Mouse (Mus musculus): ENCODE results near the gene Olfr823. TPM values are rescaled to one million over a fixed set of nuclear protein-coding genes. Genes with fewer than 3 reads are reported as not detected.
A peak's percentile ranks its signal among the peaks of the same experiment; 100 is the strongest.
"Not testable (repeated sequence)": the region's sequence is repeated elsewhere in the genome, so short reads cannot be mapped to it uniquely, and the experiment has no call there.

The Olfr823 gene
- not detected in 2 replicates for polyA plus RNA-seq (2014; fragmentation: Nextera tagmentation; extraction: Ambion mirVana)

GRCm38 (mm10) chr10:130115283-130115682 is at the start of gene Olfr823:
TSS of gene Olfr823 (minus strand) at chr10:130115383.
- not testable (repeated sequence) for ATAC-seq (ENCODE audit: low FRiP score); H3K36me3 ChIP-seq (ENCODE audit: control insufficient read depth, insufficient read depth, low read length)

GRCm38 (mm10) chr10:130144121-130144520 is 28.9 kb upstream of the Olfr823 start:
- H3K9ac ChIP-seq (ENCODE audit: low read length): no peak overlapping the region
- H3K27me3 ChIP-seq (ENCODE audit: control insufficient read depth, insufficient read depth, low read length): no peaks in the 10 kb centered on the region
- ATAC-seq (ENCODE audit: low FRiP score) (no peak), DNase-seq (ENCODE audit: low spot score, missing footprints) (no peak)
- H3K36me3 ChIP-seq (ENCODE audit: control insufficient read depth, insufficient read depth, low read length): no peaks in the 10 kb centered on the region
- 89% methylated on average over 5 of the region's 5 CpGs for WGBS
- H3K4me1 ChIP-seq (ENCODE audit: control insufficient read depth, insufficient read depth, low read length): no peaks in the 10 kb centered on the region
- H3K4me3 ChIP-seq (ENCODE audit: low read depth, low read length): no peak overlapping the region
- no peak overlapping the region for H3K27ac ChIP-seq (ENCODE audit: low read depth, low read length)
- no peaks in the 10 kb centered on the region for H3K9me3 ChIP-seq (ENCODE audit: control insufficient read depth, low read length)
- H3K4me2 ChIP-seq: no peak overlapping the region

More at GRCm38 (mm10) chr10:130115283-130115682, at the start of gene Olfr823:
- H3K4me2 ChIP-seq; H3K27me3 ChIP-seq (ENCODE audit: control insufficient read depth, insufficient read depth, low read length); H3K4me1 ChIP-seq (ENCODE audit: control insufficient read depth, insufficient read depth, low read length); H3K9ac ChIP-seq (ENCODE audit: low read length); H3K9me3 ChIP-seq (ENCODE audit: control insufficient read depth, low read length); H3K4me3 ChIP-seq (ENCODE audit: low read depth, low read length); DNase-seq (ENCODE audit: low spot score, missing footprints); H3K27ac ChIP-seq (ENCODE audit: low read depth, low read length): not testable (repeated sequence)
- 85% methylated on average over 1 of the region's 1 CpGs for WGBS

GRCm38 (mm10) chr10:130142481-130142880 is 27.3 kb upstream of the Olfr823 start:
- not testable (repeated sequence) for H3K36me3 ChIP-seq (ENCODE audit: control insufficient read depth, insufficient read depth, low read length); H3K4me1 ChIP-seq (ENCODE audit: control insufficient read depth, insufficient read depth, low read length); H3K4me3 ChIP-seq (ENCODE audit: low read depth, low read length); H3K27ac ChIP-seq (ENCODE audit: low read depth, low read length); H3K9me3 ChIP-seq (ENCODE audit: control insufficient read depth, low read length); ATAC-seq (ENCODE audit: low FRiP score); DNase-seq (ENCODE audit: low spot score, missing footprints); H3K9ac ChIP-seq (ENCODE audit: low read length); H3K27me3 ChIP-seq (ENCODE audit: control insufficient read depth, insufficient read depth, low read length); H3K4me2 ChIP-seq
- 90% methylated on average over 5 of the region's 5 CpGs for WGBS

DNA sequence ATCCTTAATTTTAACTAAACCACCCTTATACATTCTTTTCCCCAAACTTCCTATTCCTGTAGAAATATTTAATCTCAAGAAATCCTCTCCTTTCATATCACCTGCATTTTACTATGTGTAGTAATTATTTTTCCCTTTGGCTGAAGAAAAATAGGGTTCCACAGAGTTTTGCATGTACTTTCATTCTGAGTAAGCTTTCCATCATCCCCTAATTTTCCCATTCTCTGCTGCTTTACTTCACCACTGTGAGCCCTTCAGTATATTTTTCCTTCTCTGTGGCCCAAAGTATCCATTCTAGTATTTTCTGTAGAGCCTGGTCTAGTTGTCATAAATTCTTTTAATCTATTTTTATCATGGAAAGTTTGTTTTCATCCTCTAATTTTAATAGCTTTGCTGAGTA is 19.6 kb upstream of the Olfr823 start:
- DNase-seq (ENCODE audit: low spot score, missing footprints) (no peak), ATAC-seq (ENCODE audit: low FRiP score) (no peak)
- Histone ChIP-seq H3K9me3 (ENCODE audit: control insufficient read depth, low read length) (no peaks in the 10 kb centered on the region), H3K9ac (ENCODE audit: low read length) (no peak overlapping the region), H3K27me3 (ENCODE audit: control insufficient read depth, insufficient read depth, low read length) (no peaks in the 10 kb centered on the region), H3K36me3 (ENCODE audit: control insufficient read depth, insufficient read depth, low read length) (no peaks in the 10 kb centered on the region), H3K4me3 (ENCODE audit: low read depth, low read length) (no peak overlapping the region), H3K27ac (ENCODE audit: low read depth, low read length) (no peak overlapping the region), H3K4me1 (ENCODE audit: control insufficient read depth, insufficient read depth, low read length) (no peaks in the 10 kb centered on the region), H3K4me2 (no peak overlapping the region)

GRCm38 (mm10) chr10:130129900-130130299 is 14.7 kb upstream of the Olfr823 start, which contains the start of gene Olfr824:
TSS of gene Olfr824 (minus strand) at chr10:130130000.
- not testable (repeated sequence) for ATAC-seq (ENCODE audit: low FRiP score); H3K9me3 ChIP-seq (ENCODE audit: control insufficient read depth, low read length); DNase-seq (ENCODE audit: low spot score, missing footprints); H3K4me1 ChIP-seq (ENCODE audit: control insufficient read depth, insufficient read depth, low read length); H3K9ac ChIP-seq (ENCODE audit: low read length); H3K4me3 ChIP-seq (ENCODE audit: low read depth, low read length); H3K4me2 ChIP-seq; H3K36me3 ChIP-seq (ENCODE audit: control insufficient read depth, insufficient read depth, low read length); H3K27me3 ChIP-seq (ENCODE audit: control insufficient read depth, insufficient read depth, low read length); H3K27ac ChIP-seq (ENCODE audit: low read depth, low read length)

- H3K27ac ChIP-seq (ENCODE audit: low read depth, low read length); H3K4me1 ChIP-seq (ENCODE audit: control insufficient read depth, insufficient read depth, low read length); ATAC-seq (ENCODE audit: low FRiP score); H3K36me3 ChIP-seq (ENCODE audit: control insufficient read depth, insufficient read depth, low read length); H3K9ac ChIP-seq (ENCODE audit: low read length); H3K4me2 ChIP-seq; DNase-seq (ENCODE audit: low spot score, missing footprints); H3K9me3 ChIP-seq (ENCODE audit: control insufficient read depth, low read length); H3K4me3 ChIP-seq (ENCODE audit: low read depth, low read length); H3K27me3 ChIP-seq (ENCODE audit: control insufficient read depth, insufficient read depth, low read length): not testable (repeated sequence)
- WGBS: 66% methylated on average over 3 of the region's 3 CpGs
These were observed 862 bp upstream of the Olfr823 start for GRCm38 (mm10) chr10:130116045-130116444.

GRCm38 (mm10) chr10:130096104-130096503 is 19.1 kb downstream of the Olfr823 start:
- no peak overlapping the region for H3K4me3 ChIP-seq (ENCODE audit: low read depth, low read length)
- H3K9me3 ChIP-seq (ENCODE audit: control insufficient read depth, low read length): no peaks in the 10 kb centered on the region
- ATAC-seq (ENCODE audit: low FRiP score) (no peak), DNase-seq (ENCODE audit: low spot score, missing footprints) (no peak)
- H3K36me3 ChIP-seq (ENCODE audit: control insufficient read depth, insufficient read depth, low read length): no peaks in the 10 kb centered on the region
- no peak overlapping the region for H3K9ac ChIP-seq (ENCODE audit: low read length)
- H3K27ac ChIP-seq (ENCODE audit: low read depth, low read length): no peak overlapping the region
- H3K4me1 ChIP-seq (ENCODE audit: control insufficient read depth, insufficient read depth, low read length): no peaks in the 10 kb centered on the region
- no peak overlapping the region for H3K4me2 ChIP-seq
- H3K27me3 ChIP-seq (ENCODE audit: control insufficient read depth, insufficient read depth, low read length): no peaks in the 10 kb centered on the region

- Histone ChIP-seq H3K9ac (ENCODE audit: low read length) (no peak overlapping the region), H3K4me1 (ENCODE audit: control insufficient read depth, insufficient read depth, low read length) (no peaks in the 10 kb centered on the region), H3K27ac (ENCODE audit: low read depth, low read length) (no peak overlapping the region), H3K27me3 (ENCODE audit: control insufficient read depth, insufficient read depth, low read length) (no peaks in the 10 kb centered on the region), H3K9me3 (ENCODE audit: control insufficient read depth, low read length) (no peaks in the 10 kb centered on the region), H3K36me3 (ENCODE audit: control insufficient read depth, insufficient read depth, low read length) (no peaks in the 10 kb centered on the region), H3K4me2 (no peak overlapping the region), H3K4me3 (ENCODE audit: low read depth, low read length) (no peak overlapping the region)
- ATAC-seq (ENCODE audit: low FRiP score) (peak; percentile 88), DNase-seq (ENCODE audit: low spot score, missing footprints) (peak; percentile 94)
- 24% methylated on average over 5 of the region's 5 CpGs for whole genome bisulfite sequencing
These were observed 22.2 kb downstream of the Olfr823 start for GRCm38 (mm10) chr10:130092838-130093440.

- Histone ChIP-seq H3K9ac (ENCODE audit: low read length) (no peak within 1 kb of the TSS), H3K4me1 (ENCODE audit: control insufficient read depth, insufficient read depth, low read length) (no peaks in the 10 kb centered on the region), H3K27ac (ENCODE audit: low read depth, low read length) (no peak within 1 kb of the TSS), H3K27me3 (ENCODE audit: control insufficient read depth, insufficient read depth, low read length) (no peaks in the 10 kb centered on the region), H3K4me2 (no peak within 1 kb of the TSS), H3K4me3 (ENCODE audit: low read depth, low read length) (no peak within 1 kb of the TSS), H3K36me3 (ENCODE audit: control insufficient read depth, insufficient read depth, low read length) (no peaks in the 10 kb centered on the region), H3K9me3 (ENCODE audit: control insufficient read depth, low read length) (no peaks in the 10 kb centered on the region)
- ATAC-seq (ENCODE audit: low FRiP score): no peak
- no peak for DNase-seq (ENCODE audit: low spot score, missing footprints)
These were observed 44.3 kb downstream of the Olfr823 start, which contains the start of gene Olfr822 for GRCm38 (mm10) chr10:130070910-130071309. TSS of gene Olfr822 (plus strand) at chr10:130071210.
